Mouse (Mus musculus) erythroid progenitor cell, adult 5-6 weeks (primary cell): ENCODE data around the gene Atp2c2. TPM values are rescaled to one million over a fixed set of nuclear protein-coding genes. Genes with fewer than 3 reads are reported as not detected.

Experiments used
- ATAC-seq: replicated peaks from 2 replicates; pipeline ENCODE4 v1.8.0; 2016; ENCODE audit warnings: moderate number of reproducible peaks, mild to moderate bottlenecking, moderate TSS enrichment, inconsistent platforms; ENCODE audit not compliant: poor library complexity, low FRiP score, severe bottlenecking
- total RNA-seq, 2 experiments: library from RNA; stranded (forward) in 1 of 2; stranded (reverse) in 1 of 2; fragments of 150-400 nt in 1 of 2; fragments of 186-747, 209-891 nt in 1 of 2; gene quantifications; 2 replicates each; pipeline versions ENCODE4 v1.2.3 to v1.2.4; 2015 to 2017; ENCODE audit warnings: low replicate concordance in 2 of 2

Gene Atp2c2
- total RNA-seq, 2 experiments from 2014 or later: not detected

- no peak for ATAC-seq
Observed at GRCm38 (mm10) chr8:119697163-119697562, 2.6 kb upstream of the Atp2c2 start.

- ATAC-seq: no peak
Observed at GRCm38 (mm10) chr8:119698960-119699359, 849 bp upstream of the Atp2c2 start.

- no peak for ATAC-seq
Observed at GRCm38 (mm10) chr8:119702965-119703364, 3.2 kb downstream of the Atp2c2 start.

GRCm38 (mm10) chr8:119707146-119707545, 7.3 kb downstream of the Atp2c2 start:
- no peak for ATAC-seq

- no peak for ATAC-seq
Observed at GRCm38 (mm10) chr8:119708471-119708870, 8.7 kb downstream of the Atp2c2 start.

- no peak for ATAC-seq
Observed at GRCm38 (mm10) chr8:119708878-119709702, 9.3 kb downstream of the Atp2c2 start.

GRCm38 (mm10) chr8:119709703-119710093, 9.9 kb downstream of the Atp2c2 start:
- no peak for ATAC-seq

- no peak for ATAC-seq
Observed at GRCm38 (mm10) chr8:119712226-119712625, 12.4 kb downstream of the Atp2c2 start.

- ATAC-seq: no peak
Observed at GRCm38 (mm10) chr8:119713421-119713820, 13.6 kb downstream of the Atp2c2 start.

GRCm38 (mm10) chr8:119715221-119715620, 15.4 kb downstream of the Atp2c2 start:
- ATAC-seq: no peak

- ATAC-seq: no peak
Observed at GRCm38 (mm10) chr8:119716730-119717299, 17.0 kb downstream of the Atp2c2 start.

GRCm38 (mm10) chr8:119717765-119718164, 18.0 kb downstream of the Atp2c2 start:
- no peak for ATAC-seq

GRCm38 (mm10) chr8:119719011-119719501, 19.2 kb downstream of the Atp2c2 start:
- no peak for ATAC-seq

- no peak for ATAC-seq
Observed at GRCm38 (mm10) chr8:119722348-119722747, 22.5 kb downstream of the Atp2c2 start.

GRCm38 (mm10) chr8:119723676-119724075, 23.9 kb downstream of the Atp2c2 start:
- no peak for ATAC-seq

- no peak for ATAC-seq
Observed at GRCm38 (mm10) chr8:119724596-119724995, 24.8 kb downstream of the Atp2c2 start.

- ATAC-seq: no peak
Observed at GRCm38 (mm10) chr8:119727093-119727492, 27.3 kb downstream of the Atp2c2 start.

GRCm38 (mm10) chr8:119728351-119728895, 28.6 kb downstream of the Atp2c2 start:
- ATAC-seq: no peak

- ATAC-seq: no peak
Observed at GRCm38 (mm10) chr8:119732072-119732471, 32.3 kb downstream of the Atp2c2 start.

- no peak for ATAC-seq
Observed at GRCm38 (mm10) chr8:119736348-119736917, 36.6 kb downstream of the Atp2c2 start.
